Mouse (Mus musculus) thymus, adult 2 months (tissue): ENCODE measurements at regions not wholly inside any gene's neighbourhood (a gene's known extent, or its start where the extent isn't known, plus 50 kb on each side); places are given as distances from the start of the nearest gene placed in this dataset.

ENCODE experiments used
- CTCF ChIP-seq: fragments of 200-500 bp; IDR thresholded peaks from 2 replicates; pipeline ENCODE4 v1.5.1; 2012; ENCODE audit warnings: mild to moderate bottlenecking, control low read depth, low read length, moderate library complexity, borderline replicate concordance; ENCODE audit not compliant: control insufficient read depth, poor library complexity, insufficient read depth; ENCODE audit errors: extremely low read depth
- POLR2A ChIP-seq: fragments of 200-500 bp; IDR thresholded peaks from 2 replicates; pipeline ENCODE4 v1.6.1; 2012; ENCODE audit warnings: mild to moderate bottlenecking, low read length, control low read depth, moderate library complexity; ENCODE audit not compliant: control insufficient read depth, poor library complexity, insufficient read depth; ENCODE audit errors: extremely low read depth

- TF ChIP-seq CTCF = no peak
- no peak for TF ChIP-seq POLR2A
Measured at GRCm38 (mm10) chr14:99627615-99628014, 329.1 kb downstream of the Klf5 start.
